Mouse (Mus musculus) urinary bladder, adult 2 months (tissue): ENCODE data around the gene Fam213a. TPM values are rescaled to one million over a fixed set of nuclear protein-coding genes. Genes with fewer than 3 reads are reported as not detected.
A peak's percentile ranks its signal among the peaks of the same experiment; 100 is the strongest.

Source experiments
- DNase-seq: peaks from one replicate; pipeline ENCODE4 v3.0.0; 2022; ENCODE audit warnings: low spot score
- polyA plus RNA-seq: library from polyadenylated mRNA; depleted of rRNA; stranded (reverse); fragments of >200 nt; gene quantifications from 2 replicates; pipeline ENCODE4 v1.2.3, GENCODE M21; 2012

Gene Fam213a
- polyA plus RNA-seq, 1 experiment = 52.2 TPM

DNA sequence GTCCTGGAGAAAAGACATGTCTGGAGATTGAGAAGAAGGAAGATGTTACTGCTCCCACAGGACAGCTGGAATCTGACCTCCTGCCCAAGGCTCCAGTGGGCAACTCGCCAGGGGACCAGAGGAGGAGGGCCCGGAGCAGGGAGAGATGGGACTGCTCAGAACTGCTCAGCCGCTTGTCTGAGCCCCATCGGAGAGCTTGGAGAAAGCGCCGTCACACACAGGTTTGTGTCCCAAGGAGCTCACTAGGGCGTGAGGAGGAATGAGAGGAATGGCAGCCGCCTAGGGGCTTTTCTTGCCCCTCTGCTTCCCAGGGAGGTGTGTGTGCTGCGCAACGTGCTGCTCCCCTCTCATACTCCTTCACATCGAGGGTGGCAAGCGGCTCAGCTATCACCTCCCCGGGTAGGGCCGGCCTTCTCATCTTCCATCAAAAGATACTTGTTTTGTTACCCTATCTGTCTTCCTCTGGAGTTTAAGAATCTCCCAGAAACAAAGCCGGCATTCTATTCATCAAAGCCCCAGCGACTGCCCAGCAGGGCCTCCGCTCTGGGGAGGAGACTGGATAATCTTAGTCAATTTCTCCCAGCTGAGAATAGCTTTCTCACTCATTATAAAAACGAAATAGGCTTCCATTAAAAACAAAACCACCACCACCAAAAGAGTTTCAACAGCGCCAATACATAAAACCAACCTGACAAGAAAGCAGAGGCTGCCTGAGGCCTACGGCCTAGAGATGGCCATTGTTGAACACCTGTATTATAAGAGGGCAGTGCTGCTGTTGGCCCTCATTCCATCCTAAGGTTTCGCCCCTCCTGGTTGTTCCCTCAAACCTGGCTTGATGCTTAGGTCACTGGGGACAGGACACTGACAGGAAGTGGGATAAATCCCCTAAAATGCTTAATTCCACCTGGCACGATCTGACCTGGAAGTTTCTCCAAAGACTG lies 9.1 kb downstream of the Fam213a start:
- DNase-seq = no peak

DNA sequence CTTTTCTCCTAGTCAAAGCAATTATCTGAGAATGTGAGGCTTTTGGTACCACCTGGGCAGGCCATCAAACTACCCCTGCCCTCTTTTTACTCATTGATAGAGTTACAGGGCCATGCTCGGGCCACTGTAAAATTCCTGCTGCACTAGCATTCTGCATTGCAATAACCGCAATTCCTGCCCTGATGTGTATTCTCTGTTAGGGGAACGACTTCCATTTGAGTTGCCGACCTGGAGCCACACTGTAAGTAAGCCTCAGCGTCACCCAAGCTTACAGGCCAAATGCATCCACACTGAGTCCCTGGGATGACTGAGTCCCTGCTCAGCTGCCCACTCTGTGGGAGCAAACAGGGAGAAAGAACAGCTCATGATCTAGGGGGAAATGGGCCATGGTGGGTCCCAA lies 12.0 kb downstream of the Fam213a start:
- DNase-seq = no peak

DNA sequence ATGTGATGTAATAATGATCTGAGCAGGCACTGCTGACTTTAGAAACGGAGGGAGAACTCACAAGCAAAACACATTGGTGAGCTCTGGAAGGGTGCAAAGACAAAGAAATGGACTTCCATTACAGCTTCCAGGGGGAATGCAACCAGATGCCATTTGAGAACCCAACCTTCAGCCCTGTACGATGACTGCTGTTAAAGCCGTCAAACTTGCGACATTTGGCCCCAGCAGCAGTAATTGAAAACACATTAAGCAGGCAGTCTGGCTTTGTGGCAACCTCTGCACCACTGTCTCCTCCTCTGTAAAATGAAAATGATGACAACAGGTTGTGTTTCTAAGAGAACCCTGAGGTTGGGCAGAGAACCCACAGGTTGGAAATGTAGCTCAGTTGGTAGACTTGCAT lies 12.8 kb downstream of the Fam213a start:
- DNase-seq = no peak

DNA sequence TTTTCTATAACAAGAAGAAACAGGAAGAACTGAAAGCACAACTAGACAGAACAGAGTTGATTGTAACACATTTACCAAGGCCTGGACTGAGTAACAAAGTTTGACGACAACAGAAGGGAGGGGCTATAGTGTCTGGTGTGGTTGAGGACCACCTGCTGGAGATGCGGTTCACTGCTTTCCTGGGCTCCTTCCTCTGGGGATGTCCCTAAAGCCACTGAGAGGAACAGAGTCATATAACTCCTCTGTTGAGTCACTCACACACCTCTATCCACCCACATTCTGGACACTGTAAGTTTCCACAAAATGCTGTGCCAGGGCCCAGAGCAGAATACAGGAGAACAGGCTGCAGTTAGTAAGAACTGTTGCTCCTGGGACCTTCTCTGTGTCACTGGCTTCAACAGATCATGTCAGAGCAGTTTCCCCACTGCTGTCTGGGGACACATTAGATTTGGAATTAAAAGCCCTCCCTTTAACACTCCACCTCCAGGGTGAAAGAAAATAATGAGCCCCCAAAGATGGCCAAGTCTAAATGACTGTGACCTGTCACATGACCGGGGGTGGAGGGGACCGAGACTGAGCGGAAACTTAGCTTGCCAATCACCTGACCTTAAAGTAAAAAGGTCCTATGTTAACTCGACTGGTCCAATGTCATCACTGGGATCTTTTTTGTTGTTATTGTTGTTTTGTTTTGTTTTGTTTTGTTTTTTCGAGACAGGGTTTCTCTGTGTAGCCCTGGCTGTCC lies 13.5 kb downstream of the Fam213a start:
- no peak for DNase-seq

DNA sequence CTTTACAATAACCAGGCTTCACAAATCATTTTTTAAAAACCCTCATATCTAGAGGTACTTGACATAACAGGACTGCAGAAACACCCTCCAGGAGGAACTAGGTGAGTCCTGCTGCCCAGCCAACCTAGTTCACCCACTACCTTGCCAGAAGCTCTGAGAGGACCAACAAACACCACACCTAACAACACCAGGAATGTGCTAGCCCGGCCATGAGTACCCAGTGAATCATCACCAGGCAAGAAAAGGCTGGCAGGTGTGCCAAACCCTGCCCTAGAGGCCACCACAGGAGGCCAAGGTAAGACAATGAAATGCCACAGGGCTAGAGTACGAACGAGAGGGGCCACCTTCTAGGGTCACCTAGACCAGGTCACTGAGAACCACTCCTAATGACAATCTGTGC lies 17.4 kb downstream of the Fam213a start:
- no peak for DNase-seq

DNA sequence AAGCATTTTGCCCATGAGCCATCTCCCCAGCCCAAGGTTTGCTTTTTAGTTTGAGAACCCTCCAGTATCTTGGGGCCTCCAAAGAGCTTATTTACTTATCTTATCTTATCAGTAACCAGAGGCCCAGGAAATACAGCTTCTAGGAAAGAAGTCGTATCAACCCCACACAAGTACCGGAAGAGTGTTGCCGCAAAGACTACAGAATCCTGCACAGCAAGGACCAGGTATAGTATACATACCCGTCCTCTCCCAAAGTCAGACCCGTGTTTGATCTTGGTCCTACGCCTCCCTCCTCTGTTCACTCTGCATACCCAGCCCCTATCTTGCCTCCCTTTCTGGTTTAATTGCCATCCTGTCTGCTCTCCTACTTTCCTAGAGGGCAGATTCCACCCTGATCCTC lies 21.1 kb downstream of the Fam213a start:
- DNase-seq = no peak

DNA sequence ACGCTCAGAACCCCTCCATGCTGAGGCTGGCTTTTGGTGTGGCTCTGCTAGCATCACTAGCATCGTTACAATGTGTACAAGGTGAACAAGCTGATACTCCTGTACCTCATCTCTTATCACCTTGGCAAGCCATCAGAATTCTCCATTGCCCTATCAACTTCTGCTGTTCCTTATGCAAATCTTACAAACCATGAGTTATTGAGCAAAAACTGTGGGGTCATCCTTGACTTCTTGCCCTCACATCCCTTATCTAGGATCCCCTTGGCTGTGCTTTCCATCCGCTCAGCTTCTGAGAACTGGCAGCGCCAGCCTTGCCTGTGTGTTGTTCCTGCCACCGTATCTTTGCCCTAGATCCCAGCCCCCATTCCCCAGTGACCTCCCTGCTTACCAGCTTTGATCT lies 24.8 kb downstream of the Fam213a start:
- no peak for DNase-seq

DNA sequence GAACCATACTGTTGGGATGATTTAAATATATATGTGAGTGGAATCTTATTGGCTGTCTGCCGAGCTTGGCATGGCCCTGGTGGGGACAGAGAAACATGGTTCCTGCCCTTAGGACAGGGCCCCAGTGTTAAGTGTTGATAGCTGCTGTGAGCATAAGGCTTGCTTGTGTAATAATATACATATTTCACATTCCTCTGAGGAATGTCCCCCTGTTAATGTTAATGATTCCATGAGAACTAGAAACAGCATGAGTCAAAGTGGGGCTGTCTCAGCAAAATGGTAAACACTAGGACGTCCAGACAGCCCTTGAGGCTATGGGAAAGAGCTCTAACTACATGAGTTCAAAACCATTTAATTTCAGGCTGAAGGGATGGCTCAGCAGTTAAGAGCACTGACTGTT lies 26.4 kb downstream of the Fam213a start:
- DNase-seq = no peak

DNA sequence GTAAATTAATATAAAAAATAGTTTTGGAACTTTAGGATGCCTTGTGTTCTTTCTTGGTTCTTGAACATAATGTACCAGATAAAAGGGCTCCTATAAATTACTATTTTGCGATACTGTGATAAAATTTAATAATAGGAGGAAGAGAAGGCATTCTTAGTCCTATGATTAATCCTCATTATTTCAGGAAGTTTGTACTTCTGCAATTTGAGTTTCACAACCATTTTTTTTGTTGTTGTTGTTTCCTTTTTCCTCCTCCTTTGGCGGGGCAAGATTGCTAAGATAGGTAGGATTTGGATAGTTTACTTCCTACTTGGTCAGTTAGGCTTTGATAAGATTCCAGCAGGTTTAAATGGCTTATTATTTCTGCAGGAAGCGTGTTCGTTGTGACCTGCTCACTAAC lies 28.0 kb downstream of the Fam213a start:
- no peak for DNase-seq

DNA sequence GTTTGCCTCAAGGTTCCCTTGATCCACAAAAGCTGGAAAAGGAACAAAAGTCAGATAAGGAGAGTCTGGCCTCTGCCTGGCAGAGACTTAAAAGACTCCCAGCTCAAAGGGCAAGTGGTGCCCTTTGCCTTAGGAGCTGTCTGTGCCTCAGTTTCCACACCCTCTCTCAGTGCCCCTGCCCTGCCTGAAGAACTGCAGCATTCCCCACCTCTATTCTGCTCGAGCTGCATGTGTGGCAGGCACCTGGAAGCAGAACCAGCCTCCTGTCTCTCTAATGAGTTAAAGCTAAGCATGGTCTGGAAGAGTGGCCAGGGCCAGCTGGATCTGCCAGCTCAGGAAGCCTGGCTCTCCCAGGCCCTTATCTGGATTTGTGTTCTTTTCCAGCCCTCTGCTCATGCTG lies 33.9 kb downstream of the Fam213a start:
- no peak for DNase-seq

DNA sequence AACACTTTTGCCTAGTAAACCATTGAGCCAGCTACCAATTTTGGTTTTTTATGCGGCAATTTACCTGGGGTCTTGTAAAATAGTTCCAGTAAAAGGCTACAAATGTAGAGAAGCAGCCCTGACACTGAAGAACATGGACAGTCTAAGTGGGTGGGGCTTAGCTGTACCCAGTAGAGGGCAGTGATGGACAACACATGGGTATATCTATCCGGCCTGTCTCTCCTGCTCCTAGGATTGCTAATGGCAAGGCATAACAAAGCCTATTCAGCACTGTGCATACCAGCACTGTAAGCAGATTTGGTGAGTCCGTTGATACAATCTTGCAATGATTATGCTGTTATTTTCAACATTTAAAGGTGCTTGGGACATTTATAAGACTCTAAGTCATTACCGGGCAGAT lies 34.6 kb downstream of the Fam213a start:
- DNase-seq = no peak

DNA sequence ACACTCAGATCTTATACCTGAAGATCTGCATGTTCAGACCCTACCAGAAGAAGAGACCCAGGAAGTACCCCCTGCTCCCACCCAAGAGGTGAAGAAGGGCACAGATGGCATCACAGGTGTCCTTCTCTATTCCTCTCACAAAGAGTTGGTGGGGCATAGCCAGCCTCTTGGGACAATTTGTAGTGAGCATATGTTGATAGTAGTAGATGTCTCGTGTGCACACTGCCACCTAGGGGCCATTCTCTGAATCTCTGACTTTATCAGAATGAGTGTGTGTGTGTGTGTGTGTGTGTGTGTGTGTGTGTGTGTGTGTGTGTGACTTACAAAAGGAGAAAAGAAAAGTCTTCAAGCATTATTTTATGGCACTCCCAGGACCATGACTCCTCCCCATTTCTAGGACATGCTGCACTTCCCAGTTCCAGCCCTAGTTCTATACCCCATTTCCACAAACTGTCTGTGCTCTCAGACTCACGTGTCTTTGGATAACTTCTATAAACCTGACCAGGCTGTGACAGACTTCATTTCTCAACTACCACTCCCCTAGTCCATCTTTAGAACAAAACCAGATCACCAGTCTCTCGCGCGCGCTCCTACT lies 38.4 kb downstream of the Fam213a start:
- DNase-seq = no peak

DNA sequence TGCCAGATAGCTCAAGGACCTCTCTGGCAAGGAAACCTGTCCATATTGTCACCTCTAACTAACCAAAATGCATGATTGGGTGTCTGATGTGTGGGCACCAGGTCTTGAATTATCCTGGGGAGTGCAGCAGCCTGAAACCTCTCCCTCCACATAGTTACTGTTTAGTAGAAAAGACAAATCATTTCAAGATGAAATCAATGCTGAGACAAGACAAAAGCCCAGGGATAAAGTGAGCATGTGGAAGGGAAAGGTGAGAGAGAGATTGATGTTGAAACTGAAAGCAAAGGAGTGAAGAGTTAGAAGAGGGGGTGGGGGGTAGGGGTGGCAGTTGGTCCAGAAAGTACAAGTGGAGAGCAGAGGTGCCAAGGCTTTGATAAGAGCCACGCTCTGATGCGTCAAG lies 45.5 kb downstream of the Fam213a start:
- no peak for DNase-seq

DNA sequence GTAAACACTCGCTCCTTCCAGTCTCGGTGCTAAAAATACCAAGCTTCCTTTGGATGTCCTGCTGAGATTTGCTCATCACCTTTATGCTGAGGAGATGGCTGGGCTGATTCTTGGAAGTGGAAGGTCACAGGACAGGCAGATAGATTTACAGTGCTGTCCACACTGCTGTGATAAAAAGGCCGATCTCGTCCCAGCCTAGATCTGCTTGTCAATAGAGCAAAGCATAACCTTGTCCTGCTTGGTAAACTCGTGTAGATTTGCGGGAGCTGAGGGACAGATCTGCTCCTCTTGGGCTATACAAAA lies 46.0 kb downstream of the Fam213a start:
- no peak for DNase-seq

DNA sequence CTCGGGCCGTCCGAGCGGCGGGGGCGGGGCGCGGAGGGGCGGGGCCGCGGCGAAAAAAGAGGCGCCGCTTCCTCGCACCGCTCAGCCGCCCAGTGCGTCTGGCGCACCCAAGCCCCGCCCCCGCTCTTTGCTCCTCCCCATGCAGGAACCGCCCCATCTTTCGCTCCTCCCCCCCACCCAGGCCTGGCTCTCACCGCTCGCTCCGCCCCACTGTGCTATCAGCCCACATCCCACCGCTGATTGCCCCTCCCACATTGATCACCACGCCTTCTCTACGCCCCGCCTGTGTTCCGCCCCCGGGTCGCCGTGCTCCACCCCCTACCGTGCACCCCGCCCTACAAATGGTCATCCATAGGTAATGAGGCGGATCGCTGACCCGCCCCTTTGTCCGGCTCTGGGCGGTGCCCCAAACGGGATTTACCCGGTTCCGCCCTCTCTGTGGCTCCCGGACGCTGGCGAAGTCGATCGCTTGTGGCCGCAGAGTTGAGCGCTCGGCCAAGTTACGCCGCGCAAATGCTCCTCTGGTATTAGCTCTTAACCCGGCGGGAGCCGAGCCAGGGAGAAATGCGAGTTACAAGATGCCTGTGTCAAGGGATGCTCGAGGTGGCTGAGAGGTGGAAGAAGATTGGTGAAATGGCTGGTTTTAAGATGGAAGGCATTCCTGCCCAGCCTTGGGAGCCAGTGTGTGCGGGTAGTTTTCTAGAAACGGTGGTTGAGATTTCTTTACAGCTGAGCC lies 46.6 kb downstream of the Fam213a start:
- peak; percentile 90 for DNase-seq

DNA sequence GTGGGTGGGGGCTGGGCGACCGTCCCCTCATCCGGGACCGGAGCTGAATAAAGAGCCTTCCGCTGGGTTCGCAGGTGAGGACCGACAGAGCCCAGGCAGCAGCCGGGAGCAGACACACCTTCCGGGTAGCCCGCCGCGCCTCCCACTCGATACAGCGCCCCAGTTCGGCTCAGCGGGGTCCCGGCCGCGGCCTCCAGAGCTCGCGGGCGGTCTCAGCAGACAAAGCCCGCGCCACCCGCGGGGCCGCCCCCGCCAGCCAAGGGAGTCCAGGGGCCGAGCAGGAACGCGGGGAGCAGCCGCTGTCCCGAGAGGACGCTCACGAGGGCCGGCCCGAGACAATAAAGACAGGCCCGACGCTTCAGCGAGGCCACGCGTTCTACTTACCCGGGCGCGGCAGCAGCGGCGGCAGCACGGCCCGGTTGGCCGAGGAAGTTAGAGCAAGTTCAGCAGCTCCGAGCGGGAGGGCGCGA lies 47.2 kb downstream of the Fam213a start, which contains the start of gene Tspan14:
Gene Tspan14, minus strand, starts transcription at position 416 of the 470 bp plus-strand sequence.
- no peak for DNase-seq

DNA sequence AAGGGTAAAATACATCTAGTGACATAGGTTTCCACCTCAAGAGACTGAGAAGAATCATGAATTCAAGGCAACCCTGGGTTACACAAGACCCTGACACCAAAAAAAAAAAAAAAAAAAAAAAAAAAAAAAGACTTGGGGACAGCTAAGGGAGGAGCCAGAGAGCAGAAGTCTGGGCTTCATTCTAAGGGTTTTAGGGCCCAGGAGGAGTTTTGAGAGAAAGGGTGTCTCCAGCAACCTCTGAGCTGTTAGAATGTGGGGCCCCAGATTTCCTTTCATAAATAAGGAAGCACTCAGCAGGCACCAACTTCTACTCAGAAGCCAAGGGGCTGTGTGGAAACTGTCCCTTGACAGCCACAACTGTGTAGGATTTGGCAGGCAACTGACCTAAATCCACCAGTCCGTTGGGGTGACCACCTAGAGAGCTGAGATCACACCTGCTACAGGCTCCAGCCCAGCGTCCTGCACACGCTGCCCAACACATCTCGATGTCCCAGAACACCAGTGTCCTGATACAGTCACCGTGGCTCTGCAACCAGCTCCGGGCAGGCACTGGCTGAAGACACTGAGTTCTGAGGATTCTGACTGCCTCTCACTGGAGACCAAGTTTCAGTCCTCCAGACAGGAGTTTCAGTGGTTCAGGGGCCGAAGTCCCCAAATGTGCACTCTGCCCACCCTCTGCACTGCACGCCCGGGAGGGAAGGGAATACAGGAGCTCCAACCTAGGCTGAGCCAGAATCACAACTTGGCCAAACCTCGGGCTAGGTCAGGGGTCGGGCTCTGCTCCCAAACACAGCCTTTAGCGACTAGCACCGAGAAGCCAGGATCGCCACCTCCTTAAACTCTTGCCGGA lies 47.9 kb downstream of the Fam213a start:
- no peak for DNase-seq

DNA sequence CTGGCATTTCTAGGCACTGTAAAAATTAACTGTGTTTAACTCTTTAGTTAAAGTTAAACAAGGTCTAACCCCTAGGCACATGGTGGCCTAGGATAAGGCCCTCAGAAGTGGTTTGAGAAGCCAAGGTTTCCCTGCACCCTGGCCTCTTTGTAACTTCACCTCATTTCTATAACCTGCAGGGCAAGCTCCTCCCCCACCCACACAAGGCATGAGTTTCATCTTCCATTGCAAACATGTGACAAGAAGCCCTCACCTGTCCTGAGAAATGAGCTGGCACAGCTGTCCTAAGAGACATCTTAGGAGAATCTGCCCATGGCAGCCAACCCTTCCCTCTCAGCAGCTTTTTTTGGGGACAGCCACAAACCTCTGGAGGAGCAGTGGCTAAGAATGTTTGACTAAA lies 48.7 kb downstream of the Fam213a start:
- DNase-seq = no peak

DNA sequence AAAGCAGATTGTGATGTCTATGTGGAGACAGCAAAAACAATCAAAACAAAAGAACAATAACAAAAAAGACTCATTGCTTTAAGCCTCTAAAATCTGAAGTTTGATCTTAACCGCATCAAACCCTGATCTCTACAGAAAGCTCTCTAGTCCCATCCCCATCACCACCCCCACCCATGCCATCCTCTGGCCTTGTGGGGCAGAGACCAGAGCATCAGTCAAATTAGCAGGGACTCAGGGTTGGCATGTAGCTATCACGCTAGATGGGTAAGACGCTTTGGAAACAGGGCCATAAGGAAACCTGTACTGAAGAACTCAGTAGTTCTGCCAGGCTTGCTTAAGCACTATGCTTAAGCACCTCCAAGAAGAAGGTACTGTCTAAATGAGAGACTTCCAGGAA lies 49.4 kb downstream of the Fam213a start:
- no peak for DNase-seq

DNA sequence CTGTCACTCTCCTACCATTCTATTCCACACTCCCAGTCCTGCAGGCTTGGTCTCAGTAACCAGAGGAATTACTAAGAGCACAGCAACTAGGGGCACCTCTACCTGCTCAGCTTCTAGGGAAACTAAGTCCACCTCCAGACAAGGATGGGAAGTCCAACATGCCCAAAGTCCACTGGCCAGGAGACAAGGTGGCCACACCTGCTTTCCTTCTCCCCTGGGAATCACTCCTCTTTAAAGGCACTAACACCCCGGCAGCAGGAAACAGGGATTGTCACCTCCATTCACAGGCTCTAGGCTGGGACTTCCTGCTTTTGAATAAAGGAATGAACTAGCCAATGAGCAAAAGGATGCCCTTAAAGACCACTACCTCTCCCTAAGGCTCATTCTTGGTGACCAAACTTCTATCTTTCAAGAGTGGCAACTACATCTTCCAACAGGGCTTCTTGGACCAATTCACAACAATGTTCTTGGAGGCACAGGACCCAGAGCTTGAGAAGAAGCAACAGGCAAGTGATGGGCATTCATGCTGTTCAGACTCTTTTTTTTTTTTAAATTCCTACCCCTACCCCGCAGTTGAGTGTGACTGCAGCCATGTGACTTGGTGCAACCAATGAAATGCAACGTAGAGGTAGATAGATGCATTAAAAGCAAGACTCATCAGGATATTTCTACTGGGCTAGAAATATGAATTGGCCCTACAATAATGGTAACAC lies 49.9 kb downstream of the Fam213a start:
- no peak for DNase-seq
